Mouse (Mus musculus): ENCODE results near the gene Mip.
"Not testable (repeated sequence)": the region's sequence is repeated elsewhere in the genome, so short reads cannot be mapped to it uniquely, and the experiment has no call there.

Gene Mip

GRCm38 (mm10) chr10:128225538-128225937, at the start of gene Mip:
Gene Mip (plus strand): TSS chr10:128225838.
- DNase-seq (ENCODE audit: low read depth, low spot score): no peak

DNA sequence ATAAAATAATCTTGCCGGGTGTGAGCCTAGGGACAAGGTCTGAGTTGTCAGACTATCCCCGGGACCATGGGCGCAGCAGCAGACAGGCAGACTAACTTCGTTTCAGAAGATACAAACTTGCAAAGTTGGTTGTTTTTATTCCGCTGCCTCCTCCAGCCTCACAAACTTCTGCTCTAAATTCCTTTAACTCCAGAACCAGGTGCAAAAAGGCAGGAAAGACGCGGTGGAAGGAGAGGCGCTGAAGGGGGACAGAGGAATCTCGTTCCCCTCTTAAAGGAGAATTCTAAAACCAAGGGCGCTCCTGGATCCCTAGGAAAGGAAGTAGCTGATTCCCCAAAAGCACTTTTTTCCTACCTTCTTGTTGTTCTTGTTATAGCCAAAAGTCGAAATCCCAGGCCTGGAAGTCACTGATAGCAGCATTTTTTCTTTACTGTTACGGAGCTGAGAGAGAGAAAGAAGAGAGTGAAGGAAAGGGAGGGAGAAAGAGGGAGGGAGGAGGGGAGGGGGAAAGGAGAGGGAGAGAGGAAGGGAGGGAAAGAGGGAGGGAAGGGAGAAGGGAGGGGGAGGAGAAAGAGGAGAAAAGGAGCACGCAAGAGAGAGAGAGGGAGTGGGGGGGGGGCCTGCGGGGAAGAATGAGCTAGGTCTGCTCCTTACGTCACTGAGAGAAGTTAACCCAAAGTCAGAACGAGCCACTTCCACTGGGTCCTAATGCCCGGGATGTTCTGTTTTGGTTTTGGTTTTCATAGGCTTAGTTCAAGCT, 49.5 kb upstream of the Mip start:
- no peak for DNase-seq (ENCODE audit: low read depth, low spot score)

DNA sequence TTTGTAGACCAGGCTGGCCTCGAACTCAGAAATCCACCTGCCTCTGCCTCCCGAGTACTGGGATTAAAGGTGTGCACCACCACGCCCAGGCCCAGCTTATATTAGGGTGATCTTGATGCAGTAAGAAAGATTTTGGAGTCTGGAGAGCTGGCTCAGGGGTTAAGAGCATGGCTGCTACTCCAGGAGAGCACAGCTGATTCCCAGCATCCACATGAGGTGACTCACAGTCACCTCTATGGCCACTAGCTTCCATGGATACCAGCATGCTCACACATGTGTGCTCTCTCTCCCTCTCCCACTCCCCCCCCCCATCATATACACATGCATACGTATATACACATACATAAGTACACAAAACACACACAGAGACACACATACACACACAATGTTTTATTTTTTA, 48.3 kb upstream of the Mip start:
- no peak for DNase-seq (ENCODE audit: low read depth, low spot score)

- no peak for DNase-seq (ENCODE audit: low read depth, low spot score)
These were observed 45.6 kb upstream of the Mip start, which contains the start of gene Rbms2 for GRCm38 (mm10) chr10:128179989-128180388. Gene Rbms2 (minus strand): TSS chr10:128180297.

DNA sequence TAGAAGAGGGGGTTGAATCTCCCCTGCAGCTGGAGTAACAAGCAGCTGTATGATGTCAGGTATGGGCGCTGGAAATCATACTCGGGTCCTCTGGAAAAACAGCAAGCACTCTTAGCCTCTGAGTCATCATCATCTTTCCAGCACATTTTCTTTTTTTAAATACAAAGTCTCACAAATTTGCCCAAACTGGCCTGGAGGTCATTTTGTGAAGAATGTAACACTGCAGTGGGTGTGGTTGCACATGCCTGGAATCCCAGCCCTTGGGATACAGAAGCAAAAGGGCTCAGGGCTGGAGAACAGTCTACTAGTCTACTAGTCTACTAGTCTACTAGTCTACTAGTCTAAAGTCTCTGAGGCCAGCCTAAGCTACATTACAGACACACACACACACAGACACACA, 41.3 kb upstream of the Mip start:
- DNase-seq (ENCODE audit: low read depth, low spot score): no peak

DNA sequence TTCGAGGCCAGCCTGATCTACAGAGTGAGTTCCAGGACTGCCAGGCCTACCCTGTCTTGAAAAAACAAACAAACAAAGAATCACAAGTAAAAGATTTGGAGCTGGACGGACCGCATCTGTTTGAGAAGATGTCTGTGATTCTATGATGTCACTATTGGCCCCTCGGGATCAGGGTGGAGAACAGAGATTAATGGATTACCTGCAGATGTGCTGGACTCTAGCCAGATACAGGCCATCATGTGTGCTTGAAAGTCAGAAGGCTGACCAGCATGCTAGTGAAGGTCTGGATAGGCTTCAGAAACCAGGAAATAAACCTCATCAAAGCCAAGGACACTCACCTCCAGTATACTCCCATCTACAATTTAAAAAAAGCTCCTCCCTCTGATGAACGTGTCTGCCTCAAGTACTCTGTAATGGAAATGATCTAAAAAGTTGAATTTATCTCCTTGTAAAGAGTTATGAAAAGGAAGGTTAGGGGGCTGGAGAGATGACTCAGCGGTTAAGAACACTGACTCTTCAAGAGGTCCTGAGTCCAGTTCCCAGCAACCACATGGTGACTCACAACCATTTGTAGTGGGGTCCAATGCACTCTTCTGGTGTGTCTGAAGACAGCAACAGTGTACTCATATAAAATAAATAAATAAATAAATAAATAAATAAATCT, 40.2 kb upstream of the Mip start:
- DNase-seq (ENCODE audit: low read depth, low spot score): no peak

- peak; percentile 56 for DNase-seq (ENCODE audit: low read depth, low spot score)
These were observed 39.7 kb upstream of the Mip start for GRCm38 (mm10) chr10:128185959-128186358.

DNA sequence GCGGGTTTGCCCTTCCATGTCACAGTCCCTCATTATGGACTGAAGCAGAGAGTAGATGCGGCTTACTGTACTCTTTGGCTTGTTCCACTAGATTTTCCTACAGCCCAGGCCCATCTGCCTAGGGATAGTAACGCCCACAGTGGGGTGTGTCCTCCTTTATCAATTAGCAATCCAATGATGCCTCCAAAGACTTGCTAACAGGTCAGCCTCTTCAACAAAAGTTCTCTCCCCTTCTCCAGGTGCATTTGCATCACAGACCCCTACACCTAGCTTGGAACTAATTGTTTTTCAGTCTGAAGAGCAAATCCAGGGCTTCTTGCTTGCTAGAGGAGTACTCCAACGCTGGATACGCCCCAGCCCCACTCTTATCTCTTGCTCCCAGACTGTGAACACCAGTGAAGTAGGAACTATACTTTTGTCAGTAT, 38.4 kb upstream of the Mip start:
- DNase-seq (ENCODE audit: low read depth, low spot score): no peak

GRCm38 (mm10) chr10:128188242-128188877, 37.3 kb upstream of the Mip start:
- no peak for DNase-seq (ENCODE audit: low read depth, low spot score)

DNA sequence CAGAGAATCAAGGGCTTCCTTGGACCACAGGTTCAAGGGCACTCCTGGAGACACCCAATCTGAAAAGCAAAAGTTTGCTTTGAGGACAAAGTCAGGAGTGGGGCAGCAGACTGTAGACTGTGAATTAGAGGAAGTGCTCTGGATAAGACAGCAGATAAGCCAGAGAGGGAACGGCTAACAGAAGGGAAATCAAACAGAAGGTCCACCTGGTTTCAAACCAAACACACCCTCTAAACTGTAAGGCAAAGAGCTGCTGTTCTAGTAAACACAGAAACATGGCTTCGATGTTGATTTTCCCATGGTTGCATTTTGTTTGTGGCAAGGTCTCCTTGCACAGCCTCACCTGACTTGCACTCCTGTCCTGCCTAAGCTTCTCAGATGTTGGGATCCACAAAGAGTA, 34.2 kb upstream of the Mip start:
- DNase-seq (ENCODE audit: low read depth, low spot score): no peak

DNA sequence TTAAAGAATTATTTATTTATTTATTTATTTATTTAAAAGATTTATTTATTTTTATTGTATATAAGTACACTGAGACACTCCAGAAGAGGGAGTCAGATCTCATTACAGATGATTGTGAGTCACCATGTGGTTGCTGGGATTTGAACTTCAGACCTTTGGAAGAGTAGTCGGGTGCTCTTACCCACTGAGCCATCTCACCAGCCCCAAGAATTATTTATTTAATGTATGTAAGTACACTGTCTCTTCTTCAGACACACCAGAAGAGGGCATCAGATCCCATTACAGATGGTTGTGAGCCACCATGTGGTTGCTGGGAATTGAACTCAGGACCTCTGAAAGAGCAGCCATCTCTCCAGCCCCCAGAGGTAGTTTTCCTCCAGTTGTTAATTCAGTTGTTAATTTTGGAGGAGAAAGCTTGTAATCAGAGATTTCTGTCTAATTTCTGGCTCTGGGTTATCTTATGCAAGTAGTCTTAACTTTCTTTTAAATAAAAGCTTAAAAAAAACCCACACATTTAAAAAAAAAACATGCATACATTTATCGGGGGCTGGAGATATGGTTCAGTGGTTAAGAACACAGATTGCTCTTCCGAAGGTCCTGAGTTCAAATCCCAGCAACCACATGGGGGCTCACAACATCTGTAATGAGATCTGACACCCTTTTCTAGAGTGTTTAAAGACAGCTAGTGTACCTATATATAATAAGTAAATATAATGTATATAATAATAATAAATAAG, 33.4 kb upstream of the Mip start:
- DNase-seq (ENCODE audit: low read depth, low spot score): not testable (repeated sequence)

- DNase-seq (ENCODE audit: low read depth, low spot score): no peak
These were observed 32.5 kb upstream of the Mip start for GRCm38 (mm10) chr10:128193113-128193512.

GRCm38 (mm10) chr10:128194024-128194550, 31.6 kb upstream of the Mip start, which contains the start of gene Gls2:
Gene Gls2 (plus strand): TSS chr10:128194457.
- peak; percentile 90 for DNase-seq (ENCODE audit: low read depth, low spot score)

- no peak for DNase-seq (ENCODE audit: low read depth, low spot score)
These were observed 30.8 kb upstream of the Mip start for GRCm38 (mm10) chr10:128194551-128195461.

DNA sequence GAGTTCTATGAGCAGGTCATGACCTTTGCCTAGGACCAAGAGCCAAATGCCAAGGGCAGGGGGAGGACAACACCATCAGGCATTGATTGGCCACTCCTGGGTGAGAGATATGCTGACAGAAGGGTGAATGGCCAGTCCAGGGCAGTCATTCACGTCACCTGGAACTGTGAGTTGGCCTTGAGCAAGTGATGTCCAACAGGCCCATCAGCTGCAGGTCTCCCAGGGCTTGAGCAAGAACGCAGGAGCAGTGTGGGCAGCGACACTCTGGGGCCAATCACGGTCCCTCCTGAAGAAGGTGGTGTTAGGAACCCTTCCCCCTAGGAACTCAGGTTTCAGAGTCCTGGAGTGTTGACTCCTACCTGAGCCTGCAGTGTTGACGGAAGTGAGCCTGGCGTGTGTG, 23.8 kb upstream of the Mip start:
- no peak for DNase-seq (ENCODE audit: low read depth, low spot score)

DNA sequence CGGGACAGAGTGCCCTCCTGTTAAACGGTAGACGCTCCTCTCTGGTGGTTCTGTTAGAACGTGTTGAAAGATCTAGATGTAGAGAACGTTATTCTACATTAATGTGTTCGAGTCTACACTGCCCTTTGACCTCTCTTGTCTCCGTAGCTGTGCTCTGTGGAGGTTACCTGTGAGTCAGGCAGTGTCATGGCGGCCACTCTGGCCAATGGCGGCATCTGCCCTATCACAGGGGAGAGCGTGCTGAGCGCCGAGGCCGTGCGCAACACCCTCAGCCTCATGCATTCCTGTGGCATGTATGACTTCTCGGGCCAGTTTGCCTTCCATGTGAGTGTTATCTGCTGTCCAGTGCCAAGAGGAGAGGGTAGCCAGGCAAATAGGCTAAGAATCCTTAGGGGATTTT, 20.7 kb upstream of the Mip start:
- DNase-seq (ENCODE audit: low read depth, low spot score): no peak

DNA sequence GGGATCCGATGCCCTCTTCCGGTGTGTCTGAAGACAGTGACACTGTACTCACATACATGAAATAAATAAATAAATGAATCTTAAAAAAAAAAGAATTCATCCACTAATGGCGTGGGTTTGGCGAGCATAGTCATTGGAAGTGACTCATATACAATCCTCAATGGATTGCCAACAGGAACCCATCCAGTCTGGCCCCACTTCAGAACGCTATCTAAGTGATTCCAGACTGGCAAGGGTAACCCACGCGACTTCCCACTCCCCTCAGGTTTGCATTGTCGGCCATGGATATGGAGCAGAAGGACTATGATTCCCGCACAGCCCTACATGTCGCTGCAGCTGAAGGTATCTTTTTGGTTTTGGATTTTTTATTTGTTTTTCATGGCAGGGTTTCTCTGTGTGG, 17.3 kb upstream of the Mip start:
- no peak for DNase-seq (ENCODE audit: low read depth, low spot score)

DNA sequence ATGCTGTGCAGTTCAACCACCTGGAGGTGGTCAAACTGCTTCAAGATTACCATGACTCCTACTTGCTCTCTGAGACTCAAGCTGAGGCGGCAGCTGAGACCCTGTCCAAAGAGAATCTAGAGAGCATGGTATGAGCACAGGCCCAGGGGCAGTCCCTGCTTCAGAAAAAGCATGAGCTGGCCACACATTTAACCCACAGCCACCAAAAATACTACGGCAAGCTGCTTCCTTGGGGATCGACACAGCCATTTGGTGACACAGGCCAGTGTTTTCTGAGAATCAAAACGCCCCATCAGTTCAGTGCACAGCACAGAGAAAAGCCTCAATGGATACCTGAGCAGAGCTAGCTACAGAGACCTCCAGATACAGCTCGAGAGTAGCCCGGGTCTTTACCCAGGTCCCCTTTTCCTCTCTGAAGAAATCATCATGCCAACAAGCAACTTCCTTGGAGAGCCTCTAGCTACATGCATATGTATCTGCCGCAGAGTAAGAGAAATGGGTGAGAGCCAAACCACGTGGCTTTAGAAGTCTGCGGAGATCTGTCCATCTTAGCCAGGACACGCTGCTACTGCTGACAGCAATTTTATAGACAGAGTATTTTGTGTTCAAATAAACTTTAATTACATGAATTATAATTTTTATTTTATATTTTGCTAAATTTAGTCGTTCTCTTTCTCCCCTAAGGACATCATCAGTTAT, 16.2 kb upstream of the Mip start:
- DNase-seq (ENCODE audit: low read depth, low spot score): no peak

DNA sequence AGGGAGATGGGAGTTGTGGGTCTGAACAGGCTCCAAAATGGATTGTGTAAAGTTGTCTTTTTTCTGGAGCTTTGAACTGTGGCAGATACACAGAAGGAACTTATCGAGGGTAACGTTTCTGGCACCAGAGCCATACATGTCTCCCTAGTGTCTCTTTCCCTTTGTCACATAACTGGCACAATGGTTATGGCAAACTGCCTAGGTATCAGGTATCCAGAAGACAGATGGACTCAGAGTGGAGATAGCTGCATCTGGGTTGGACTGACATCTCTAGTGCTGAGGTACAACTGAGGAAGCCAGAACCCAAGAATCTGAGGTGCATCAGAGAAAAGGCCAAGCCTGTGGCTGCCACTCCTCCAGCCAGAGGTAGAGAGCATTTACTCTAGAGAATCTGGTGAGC, 15.5 kb upstream of the Mip start:
- no peak for DNase-seq (ENCODE audit: low read depth, low spot score)

DNA sequence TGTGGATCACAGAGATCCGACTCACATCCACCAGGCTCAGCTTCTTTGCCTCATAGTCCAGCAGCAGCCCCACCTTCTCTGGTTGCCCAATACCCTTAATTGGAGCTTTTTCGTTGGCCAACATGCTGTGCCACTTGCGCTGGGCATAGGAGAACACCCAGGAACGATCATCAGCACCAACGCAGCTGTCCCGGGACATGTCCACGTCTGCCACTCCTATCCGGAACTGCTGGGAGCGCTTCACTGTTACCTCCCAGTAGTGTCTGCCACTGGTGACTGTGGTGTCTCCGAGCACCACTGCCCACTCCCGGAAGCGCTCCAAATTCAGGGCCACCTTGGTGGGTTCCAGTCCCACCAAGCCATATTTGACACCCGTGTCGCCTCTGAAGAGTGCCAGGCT, 14.7 kb upstream of the Mip start:
- no peak for DNase-seq (ENCODE audit: low read depth, low spot score)
